Mouse (Mus musculus) erythroblast, embryonic 14.5 days (primary cell): ENCODE results near the gene Slc7a6.

Experiments used
- GATA1 ChIP-seq: IDR thresholded peaks from 2 replicates; pipeline ENCODE4 v1.6.1; 2012; ENCODE audit warnings: low read length, inconsistent platforms, mixed read lengths
- TAL1 ChIP-seq: IDR thresholded peaks from 3 replicates; pipeline ENCODE4 v1.6.1; 2012; ENCODE audit warnings: low read length, inconsistent platforms, mixed read lengths

DNA sequence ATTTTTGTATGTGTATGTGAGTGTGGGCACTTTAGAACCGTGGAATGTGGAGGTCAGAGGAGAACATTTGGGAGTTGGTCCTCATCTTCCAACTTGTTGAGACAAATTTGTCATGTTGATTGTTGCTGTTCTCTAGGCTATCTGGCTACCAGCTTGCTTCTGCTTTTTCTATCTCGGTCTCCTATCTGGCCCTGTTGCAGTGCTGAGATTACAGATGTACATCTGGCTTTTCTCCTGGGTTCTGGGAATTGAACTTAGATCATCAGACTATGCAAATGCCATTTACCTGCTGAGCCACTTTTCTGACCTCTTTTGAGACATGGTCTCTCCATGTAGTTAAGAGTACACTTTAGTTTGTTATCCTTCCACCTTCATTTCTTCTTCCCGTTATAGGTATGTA, 4.9 kb downstream of the Slc7a6 start:
- TF ChIP-seq GATA1 = no peak
- no peak for TF ChIP-seq TAL1
